Mouse (Mus musculus) testis, adult 2 months (tissue): Measurements from ENCODE around the gene Sprr3. TPM values are rescaled to one million over a fixed set of nuclear protein-coding genes. Genes with fewer than 3 reads are reported as not detected.

Experiments
- H3K27ac ChIP-seq: fragments of 200-500 bp; 2 replicates; pipeline ENCODE4 v1.5.1; 2012; ENCODE audit warnings: low read depth, low read length; ENCODE audit not compliant: control insufficient read depth, insufficient read depth
- H3K27me3 ChIP-seq: fragments of 200-500 bp; 2 replicates; pipeline ENCODE4 v1.6.1; 2012; ENCODE audit warnings: mild to moderate bottlenecking, low read length, moderate library complexity; ENCODE audit not compliant: control insufficient read depth, insufficient read depth
- H3K36me3 ChIP-seq: fragments of 200-500 bp; 2 replicates; pipeline ENCODE4 v1.6.1; 2012; ENCODE audit warnings: mild to moderate bottlenecking, low read length; ENCODE audit not compliant: control insufficient read depth, insufficient read depth
- H3K4me1 ChIP-seq: fragments of 200-500 bp; 2 replicates; pipeline ENCODE4 v1.6.1; 2012; ENCODE audit warnings: low read length; ENCODE audit not compliant: control insufficient read depth, insufficient read depth
- H3K4me3 ChIP-seq: fragments of 200-500 bp; 2 replicates; pipeline ENCODE4 v1.5.1; 2012; ENCODE audit warnings: low read depth, mild to moderate bottlenecking, low read length, moderate library complexity, mixed read lengths; ENCODE audit not compliant: control insufficient read depth
- CTCF ChIP-seq: fragments of 200-500 bp; IDR thresholded peaks from 2 replicates; pipeline ENCODE4 v1.5.1; 2012; ENCODE audit warnings: low read depth, mild to moderate bottlenecking, inconsistent platforms, low read length, moderate library complexity; ENCODE audit not compliant: control insufficient read depth, insufficient read depth, insufficient replicate concordance
- POLR2A ChIP-seq: fragments of 200-500 bp; IDR thresholded peaks from 2 replicates; pipeline ENCODE4 v1.6.1; 2012; ENCODE audit warnings: low read depth, mild to moderate bottlenecking, inconsistent platforms, low read length, moderate library complexity; ENCODE audit not compliant: control insufficient read depth
- polyA plus RNA-seq: library from polyadenylated mRNA; depleted of rRNA; stranded (reverse); fragments of >200 nt; gene quantifications from 2 replicates; pipeline ENCODE4 v1.2.3, GENCODE M21; 2012

Sprr3 gene
- polyA plus RNA-seq, 1 experiment: not detected

GRCm38 (mm10) chr3:92470111-92470510 lies 11.6 kb upstream of the Sprr3 start:
- Histone ChIP-seq H3K4me1 (no peaks in the 10 kb centered on the region), H3K27ac (no peak overlapping the region), H3K4me3 (no peak overlapping the region), H3K27me3 (no peaks in the 10 kb centered on the region), H3K36me3 (no peaks in the 10 kb centered on the region)
- TF ChIP-seq CTCF: no peak
- TF ChIP-seq POLR2A: no peak

DNA sequence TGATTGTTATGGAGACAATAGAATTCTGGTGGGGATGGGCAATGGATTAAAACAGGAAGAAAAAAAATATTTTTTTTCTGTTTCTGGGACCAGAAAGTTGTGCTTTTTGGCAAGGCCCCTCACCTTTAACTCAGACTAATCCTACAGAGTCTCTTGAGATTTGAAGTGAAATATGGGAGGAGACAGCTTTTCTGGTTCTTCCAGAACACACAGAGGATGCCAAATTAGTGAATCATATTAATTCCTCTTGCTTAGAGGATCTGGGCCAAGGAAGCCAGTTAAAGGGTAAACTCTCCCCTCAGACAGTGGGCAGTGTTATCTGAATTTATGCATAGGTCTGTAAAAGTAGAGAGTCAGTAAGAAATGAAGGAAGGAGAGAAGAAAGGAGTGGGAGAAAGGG lies 8.9 kb upstream of the Sprr3 start:
- Histone ChIP-seq H3K27me3 (no peaks in the 10 kb centered on the region), H3K27ac (no peak overlapping the region), H3K4me1 (no peaks in the 10 kb centered on the region), H3K36me3 (no peaks in the 10 kb centered on the region), H3K4me3 (no peak overlapping the region)
- TF ChIP-seq CTCF (no peak), POLR2A (no peak)

DNA sequence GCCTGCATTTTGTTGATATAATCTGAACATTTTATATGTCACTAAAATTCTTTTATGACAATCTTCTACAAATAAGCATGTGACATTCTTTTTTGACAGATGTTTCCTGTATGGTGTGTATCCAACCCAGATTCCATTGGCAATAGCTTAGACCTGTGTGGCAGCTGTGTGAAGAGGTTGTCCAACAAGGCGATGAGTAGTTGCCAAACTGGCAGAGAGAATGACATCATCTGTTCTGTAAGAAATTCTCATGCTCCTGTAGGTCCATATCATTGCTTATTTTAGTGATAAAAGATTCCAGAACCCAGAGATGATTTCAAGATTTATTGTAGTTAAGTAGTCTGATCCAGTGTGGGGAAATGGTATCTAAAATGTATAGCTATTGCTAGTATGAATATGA lies 8.1 kb upstream of the Sprr3 start:
- no peak overlapping the region for H3K27ac ChIP-seq
- H3K27me3 ChIP-seq: no peaks in the 10 kb centered on the region
- no peak for TF ChIP-seq POLR2A
- no peak for TF ChIP-seq CTCF
- no peaks in the 10 kb centered on the region for H3K4me1 ChIP-seq
- H3K4me3 ChIP-seq: no peak overlapping the region
- H3K36me3 ChIP-seq: no peaks in the 10 kb centered on the region

GRCm38 (mm10) chr3:92455151-92455550 lies 3.4 kb downstream of the Sprr3 start:
- no peaks in the 10 kb centered on the region for H3K27me3 ChIP-seq
- H3K36me3 ChIP-seq: no peaks in the 10 kb centered on the region
- no peak overlapping the region for H3K27ac ChIP-seq
- no peak for TF ChIP-seq POLR2A
- no peak for TF ChIP-seq CTCF
- no peaks in the 10 kb centered on the region for H3K4me1 ChIP-seq
- H3K4me3 ChIP-seq: no peak overlapping the region

DNA sequence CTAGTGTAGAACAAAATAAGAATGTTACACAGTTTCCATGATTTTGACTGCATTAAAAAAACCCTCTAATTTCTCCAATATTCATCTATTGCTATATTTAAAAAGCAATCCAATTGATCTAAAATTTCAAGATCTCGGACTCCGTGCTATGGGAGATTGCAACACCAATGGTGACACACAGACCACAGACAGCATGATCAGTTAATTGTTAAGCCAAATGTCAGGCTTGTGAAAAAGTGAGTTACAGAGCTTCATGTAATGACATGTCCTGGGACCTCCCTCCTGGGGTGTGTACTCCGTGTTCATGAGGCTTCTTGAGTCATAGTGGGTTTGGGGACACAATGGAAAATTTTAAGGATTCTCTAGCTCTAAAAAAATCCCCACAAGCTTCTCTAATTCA lies 18.3 kb downstream of the Sprr3 start:
- Histone ChIP-seq H3K27ac (no peak overlapping the region), H3K36me3 (no peaks in the 10 kb centered on the region), H3K4me3 (no peak overlapping the region), H3K27me3 (no peaks in the 10 kb centered on the region), H3K4me1 (no peaks in the 10 kb centered on the region)
- TF ChIP-seq CTCF: no peak
- TF ChIP-seq POLR2A: no peak

DNA sequence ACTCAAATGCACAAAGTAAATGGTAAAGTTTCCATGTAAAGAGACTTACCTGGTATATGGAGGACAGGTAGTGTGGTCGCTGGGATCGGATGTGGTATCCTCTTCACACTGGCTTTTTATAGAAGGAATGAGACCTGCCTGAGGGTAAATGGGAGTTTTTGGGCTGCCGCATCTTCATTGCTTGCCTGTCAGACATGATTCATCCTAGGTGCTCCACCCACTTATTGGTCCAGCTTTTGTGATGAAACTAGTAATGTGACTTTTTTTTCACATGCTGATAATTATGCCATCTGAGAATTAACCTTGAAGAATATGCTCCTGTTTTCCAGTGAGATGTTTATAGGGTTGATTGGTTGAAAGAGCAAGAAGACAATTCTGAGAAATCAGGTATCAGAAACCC lies 19.8 kb downstream of the Sprr3 start, which contains the start of gene Sprr1b:
Gene Sprr1b, minus strand, starts transcription at position 101 of the 400 bp plus-strand sequence.
- no peak within 1 kb of the TSS for H3K4me3 ChIP-seq
- no peaks in the 10 kb centered on the region for H3K4me1 ChIP-seq
- no peak within 1 kb of the TSS for H3K27ac ChIP-seq
- H3K36me3 ChIP-seq: no peaks in the 10 kb centered on the region
- H3K27me3 ChIP-seq: no peaks in the 10 kb centered on the region
- TF ChIP-seq POLR2A (no peak), CTCF (no peak)

DNA sequence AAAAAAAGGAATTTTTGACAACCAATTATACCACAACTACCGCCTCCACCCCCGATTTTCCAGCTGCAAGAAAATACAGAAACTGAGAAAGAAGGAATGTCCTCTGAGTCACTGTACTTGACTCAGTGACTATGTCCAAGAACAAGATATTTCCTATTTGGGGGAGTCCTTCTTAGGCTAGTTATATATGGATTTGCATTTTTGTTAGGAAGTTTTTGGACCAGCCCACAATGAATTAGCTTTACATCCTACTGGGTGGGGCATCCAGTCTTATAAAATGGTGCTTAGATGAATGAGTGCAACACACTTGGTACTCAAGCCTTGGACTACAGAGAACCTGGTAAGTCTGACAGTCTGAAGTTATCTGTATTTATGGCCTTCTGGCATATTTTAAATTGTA lies 26.2 kb downstream of the Sprr3 start, which contains the start of gene Sprr2k:
Gene Sprr2k, plus strand, starts transcription at position 301 of the 400 bp plus-strand sequence.
- Histone ChIP-seq H3K27ac (no peak within 1 kb of the TSS), H3K27me3 (no peaks in the 10 kb centered on the region), H3K36me3 (no peaks in the 10 kb centered on the region), H3K4me3 (no peak within 1 kb of the TSS), H3K4me1 (peaks cover 5% of the 10 kb centered on the region)
- no peak for TF ChIP-seq POLR2A
- no peak for TF ChIP-seq CTCF

GRCm38 (mm10) chr3:92429323-92429722 lies 29.2 kb downstream of the Sprr3 start, which contains the start of gene Gm9774:
Gene Gm9774 (minus strand): TSS chr3:92429423.
- no peak within 1 kb of the TSS for H3K4me3 ChIP-seq
- TF ChIP-seq CTCF (no peak), POLR2A (no peak)
- H3K36me3 ChIP-seq: no peaks in the 10 kb centered on the region
- H3K27me3 ChIP-seq: no peaks in the 10 kb centered on the region
- H3K4me1 ChIP-seq: peaks cover 5% of the 10 kb centered on the region
- no peak within 1 kb of the TSS for H3K27ac ChIP-seq
